Mouse (Mus musculus): ENCODE results near the gene Otud3.

GRCm38 (mm10) chr4:138905624-138906337 lies 8.0 kb downstream of the Otud3 start:
- TF ChIP-seq CTCF (conservative IDR thresholded peaks at IDR 0.05; ENCODE audit: low read length) (no peak), POU5F1 (IDR thresholded peaks at IDR 0.05; ENCODE audit: borderline replicate concordance, low read length) (no peak), NANOG (IDR thresholded peaks at IDR 0.05; ENCODE audit: borderline replicate concordance, low read length) (no peak)

All from E14TG2a.4 (cell line).